Mouse (Mus musculus): ENCODE data around the gene Hist1h2ab.
"Not testable (repeated sequence)": the region's sequence is repeated elsewhere in the genome, so short reads cannot be mapped to it uniquely, and the experiment has no call there.

The Hist1h2ab gene

GRCm38 (mm10) chr13:23750839-23751477, at the start of gene Hist1h2ab:
TSS of gene Hist1h2ab (plus strand) at chr13:23751126.
- DNase-seq, result peak in 1 of 2 experiments; percentile 44

GRCm38 (mm10) chr13:23702220-23702619, 48.7 kb upstream of the Hist1h2ab start:
- no peak for DNase-seq

GRCm38 (mm10) chr13:23702801-23703200, 48.1 kb upstream of the Hist1h2ab start:
- not testable (repeated sequence) for DNase-seq

- no peak for DNase-seq
Observed at GRCm38 (mm10) chr13:23705751-23706356, 45.1 kb upstream of the Hist1h2ab start.

- no peak for DNase-seq
Observed at GRCm38 (mm10) chr13:23706771-23707170, 44.2 kb upstream of the Hist1h2ab start.

GRCm38 (mm10) chr13:23708041-23708440, 42.9 kb upstream of the Hist1h2ab start:
- DNase-seq, result no peak

GRCm38 (mm10) chr13:23708654-23709053, 42.3 kb upstream of the Hist1h2ab start:
- DNase-seq, result peak in 1 of 2 experiments; percentile 37

GRCm38 (mm10) chr13:23709714-23710373, 41.1 kb upstream of the Hist1h2ab start:
- no peak for DNase-seq

- peak; percentile 53 to 76 for DNase-seq
Observed at GRCm38 (mm10) chr13:23710374-23711089, 40.4 kb upstream of the Hist1h2ab start, which contains the start of gene Hfe. TSS of gene Hfe (minus strand) at chr13:23710854.

- no peak for DNase-seq
Observed at GRCm38 (mm10) chr13:23716261-23717042, 34.5 kb upstream of the Hist1h2ab start.

GRCm38 (mm10) chr13:23717176-23717575, 33.8 kb upstream of the Hist1h2ab start:
- no peak for DNase-seq

- DNase-seq, result not testable (repeated sequence)
Observed at GRCm38 (mm10) chr13:23717593-23718245, 33.2 kb upstream of the Hist1h2ab start.

GRCm38 (mm10) chr13:23724239-23724638, 26.7 kb upstream of the Hist1h2ab start:
- no peak for DNase-seq

- DNase-seq, result no peak
Observed at GRCm38 (mm10) chr13:23725213-23725612, 25.7 kb upstream of the Hist1h2ab start.

- no peak for DNase-seq
Observed at GRCm38 (mm10) chr13:23728472-23729191, 22.3 kb upstream of the Hist1h2ab start.

GRCm38 (mm10) chr13:23729192-23729525, 21.8 kb upstream of the Hist1h2ab start:
- DNase-seq, result no peak

- no peak for DNase-seq
Observed at GRCm38 (mm10) chr13:23729706-23730105, 21.2 kb upstream of the Hist1h2ab start.

- peak; percentile 70 to 89 for DNase-seq
Observed at GRCm38 (mm10) chr13:23730479-23730878, 20.4 kb upstream of the Hist1h2ab start.

- peak; percentile 46 to 48 for DNase-seq
Observed at GRCm38 (mm10) chr13:23732156-23732804, 18.6 kb upstream of the Hist1h2ab start.

- DNase-seq, result no peak
Observed at GRCm38 (mm10) chr13:23737091-23737490, 13.8 kb upstream of the Hist1h2ab start.

GRCm38 (mm10) chr13:23738041-23738440, 12.9 kb upstream of the Hist1h2ab start:
- peak in 1 of 2 experiments; percentile 49 for DNase-seq

Data from kidney, postnatal 36 days (tissue).